9 mouse cellular contexts compared by ENCODE assay signal in genomic region chr4:63739524-63739923, GRCm38 (mm10). TPM values are rescaled to one million over a fixed set of nuclear protein-coding genes. Genes with fewer than 3 reads are reported as not detected.
DNase-seq lines count a peak whose midpoint lies in the region.
"Had no signal": no experiment of that assay in that cellular context is flagged by ENCODE, and none has a peak within 500 bp of the region (broad histone marks: within the 10 kb centered on the region; RNA-seq: fewer than 3 reads in every experiment).

No protein-coding gene starts in this region.

- peak; percentile 47 for DNase-seq in adrenal gland, postnatal 10 days
- no peak for DNase-seq in adrenal gland, postnatal 4 days (ENCODE audit: low spot score in 2 of 2)
- DNase-seq in layer of hippocampus, adult 8-10 months (ENCODE audit: low spot score in 2 of 2): peak; percentile 7 to 10
- DNase-seq in layer of hippocampus, adult 9-11 months: no peak
- DNase-seq in cerebellum, adult 9-11 months: peak; percentile 39
- peak; percentile 53 to 62 for DNase-seq in layer of hippocampus, postnatal 10 days (ENCODE audit: low spot score in 2 of 2)
- no peak for DNase-seq in spleen, postnatal 4 days (ENCODE audit: low spot score in 2 of 2)
- no peak for DNase-seq in urinary bladder, adult 18-20 months (ENCODE audit: low spot score in 2 of 2)

RNA-seq across cellular contexts. Expression of gene Tnfsf15, which starts 5.4 kb away (rescaled TPM):
- under 1 TPM; 0.21 to 0.33 TPM for total RNA-seq in adrenal gland, postnatal 10 days (2021)
- under 1 TPM; 0.17 to 0.39 TPM for total RNA-seq in adrenal gland, postnatal 4 days (2021)
- total RNA-seq in layer of hippocampus, adult 8-10 months (2022): not detected
- total RNA-seq in layer of hippocampus, postnatal 10 days (2021): not detected
- total RNA-seq: gastrocnemius, postnatal 36 days had no signal

Comparison
In these comparisons a context has a peak if more than half of its experiments do, and no peak if none do; other contexts are left out.
1. DNase-seq: peak in adrenal gland, postnatal 10 days (single experiment), layer of hippocampus, adult 8-10 months (2 of 2), cerebellum, adult 9-11 months (single experiment) and layer of hippocampus, postnatal 10 days (2 of 2); none in adrenal gland, postnatal 4 days (0 of 2), layer of hippocampus, adult 9-11 months (single experiment), spleen, postnatal 4 days (0 of 2) and urinary bladder, adult 18-20 months (0 of 2).